Mouse (Mus musculus) heart, embryonic 12.5 days (tissue): ENCODE measurements around the gene 5730507C01Rik. TPM values are rescaled to one million over a fixed set of nuclear protein-coding genes. Genes with fewer than 3 reads are reported as not detected.
"Not testable (repeated sequence)": the region's sequence is repeated elsewhere in the genome, so short reads cannot be mapped to it uniquely, and the experiment has no call there.

Experiments used
- ATAC-seq: fragments of 200-750 bp; cut with Nextera tagmentation; 2 replicates; pipeline ENCODE4 v1.8.0; 2017; ENCODE audit warnings: moderate TSS enrichment, moderate library complexity; ENCODE audit not compliant: insufficient number of reproducible peaks, low FRiP score
- H3K27ac ChIP-seq: fragments of 300-500 bp; sonication (generic); 2 replicates; pipeline ENCODE4 v1.5.1; 2016; ENCODE audit warnings: mild to moderate bottlenecking, moderate library complexity; ENCODE audit not compliant: poor library complexity, severe bottlenecking
- H3K27me3 ChIP-seq: fragments of 300-500 bp; sonication (generic); replicated peaks from 2 replicates; pipeline ENCODE4 v1.6.1; 2016; ENCODE audit warnings: mild to moderate bottlenecking, moderate library complexity
- H3K36me3 ChIP-seq: fragments of 300-500 bp; sonication (generic); 2 replicates; pipeline ENCODE4 v1.6.1; 2016; ENCODE audit warnings: mild to moderate bottlenecking, moderate library complexity
- H3K4me1 ChIP-seq: fragments of 300-500 bp; sonication (generic); replicated peaks from 2 replicates; pipeline ENCODE4 v1.6.1; 2016; ENCODE audit warnings: mild to moderate bottlenecking
- H3K4me2 ChIP-seq: fragments of 300-500 bp; sonication (generic); 2 replicates; pipeline ENCODE4 v1.6.1; 2016; ENCODE audit warnings: mild to moderate bottlenecking, moderate library complexity
- H3K4me3 ChIP-seq: fragments of 300-500 bp; sonication (generic); 2 replicates; pipeline ENCODE4 v1.5.1; 2016; ENCODE audit warnings: mild to moderate bottlenecking
- H3K9ac ChIP-seq: fragments of 300-500 bp; sonication (generic); 2 replicates; pipeline ENCODE4 v1.6.1; 2016; ENCODE audit warnings: mild to moderate bottlenecking, moderate library complexity
- H3K9me3 ChIP-seq: fragments of 300-500 bp; sonication (generic); replicated peaks from 2 replicates; pipeline ENCODE4 v1.6.1; 2016; ENCODE audit warnings: mild to moderate bottlenecking, moderate library complexity
- WGBS: fragments of 180-500 bp; shearing (Covaris S2); methylation state at CpG from one replicate; pipeline ENCODE4 v1.1.7; 2016; 5-methylcytosine and 5-hydroxymethylcytosine counted together
- polyA plus RNA-seq: library from polyadenylated mRNA; unstranded; fragments of >200 nt; fragmentation: Nextera tagmentation; extraction: Ambion mirVana; gene quantifications from 2 replicates; pipeline ENCODE4 v1.2.1, GENCODE M21; 2016

5730507C01Rik gene
- polyA plus RNA-seq: 1.0 and 1.8 TPM in 2 replicates

DNA sequence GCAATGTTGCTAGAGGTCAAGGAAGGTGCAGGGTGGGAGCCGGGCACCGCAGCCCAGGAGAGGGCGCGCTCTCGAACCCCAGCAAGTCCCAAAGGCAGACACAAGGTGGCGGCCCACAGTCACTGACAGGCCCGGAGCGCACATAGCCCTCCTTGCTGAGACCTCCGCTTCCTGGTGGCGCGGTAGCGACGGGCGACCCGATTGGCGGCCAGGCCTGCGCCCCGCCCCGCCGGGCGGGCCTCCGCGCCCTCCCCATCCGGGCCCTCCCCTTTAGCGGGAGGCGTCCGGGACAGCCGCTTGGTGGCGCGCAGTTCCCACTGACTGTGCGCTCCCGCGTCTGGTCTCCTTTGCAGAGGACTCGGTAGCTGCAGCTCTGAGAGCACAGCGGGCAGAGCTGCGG is at the start of gene 5730507C01Rik:
5730507C01Rik (plus strand) TSS at position 340 of the 400 bp plus-strand sequence.
- H3K36me3 ChIP-seq: no peaks in the 10 kb centered on the region
- peak within 1 kb of the TSS; percentile 64 for H3K4me2 ChIP-seq
- H3K9ac ChIP-seq: peak within 1 kb of the TSS; percentile 54; the same call in 1 of the 2 replicates
- ATAC-seq: 0 out of 2 replicates have a peak, but pooled peaks have one; percentile 64
- peaks cover 8% of the 10 kb centered on the region for H3K27me3 ChIP-seq
- H3K9me3 ChIP-seq: peaks cover 20% of the 10 kb centered on the region
- 5% methylated on average over 36 of the region's 36 CpGs for WGBS
- H3K4me1 ChIP-seq: no peaks in the 10 kb centered on the region
- no peak within 1 kb of the TSS for H3K27ac ChIP-seq
- peak within 1 kb of the TSS; percentile 55 for H3K4me3 ChIP-seq

GRCm38 (mm10) chr12:18514616-18515015 is 306 bp downstream of the 5730507C01Rik start:
- peak overlapping the region; percentile 64 for H3K4me2 ChIP-seq
- H3K9me3 ChIP-seq: peaks cover 20% of the 10 kb centered on the region
- H3K27me3 ChIP-seq, H3K4me1 ChIP-seq, H3K27ac ChIP-seq, ATAC-seq, H3K36me3 ChIP-seq: not testable (repeated sequence)
- 2% methylated on average over 51 of the region's 52 CpGs for WGBS
- H3K4me3 ChIP-seq: peak overlapping the region; percentile 55
- peak overlapping the region; percentile 54; the same call in 1 of the 2 replicates for H3K9ac ChIP-seq

GRCm38 (mm10) chr12:18515077-18515476 is 767 bp downstream of the 5730507C01Rik start:
- 9% methylated on average over 17 of the region's 17 CpGs for WGBS
- H3K36me3 ChIP-seq, H3K9ac ChIP-seq, H3K4me1 ChIP-seq, ATAC-seq, H3K27me3 ChIP-seq, H3K27ac ChIP-seq: not testable (repeated sequence)
- Histone ChIP-seq H3K4me3 (peak overlapping the region; percentile 55), H3K9me3 (peaks cover 22% of the 10 kb centered on the region), H3K4me2 (peak overlapping the region; percentile 64)
